Mouse (Mus musculus): ENCODE data around the gene Kyat3. TPM values are rescaled to one million over a fixed set of nuclear protein-coding genes. Genes with fewer than 3 reads are reported as not detected.
"Not testable (repeated sequence)": the region's sequence is repeated elsewhere in the genome, so short reads cannot be mapped to it uniquely, and the experiment has no call there.

Kyat3 gene
- total RNA-seq (2014; fragmentation: Nextera tagmentation), result 6.1 and 13.5 TPM in 2 replicates
- total RNA-seq (2017), result 11.6 and 15.1 TPM in 2 replicates

DNA sequence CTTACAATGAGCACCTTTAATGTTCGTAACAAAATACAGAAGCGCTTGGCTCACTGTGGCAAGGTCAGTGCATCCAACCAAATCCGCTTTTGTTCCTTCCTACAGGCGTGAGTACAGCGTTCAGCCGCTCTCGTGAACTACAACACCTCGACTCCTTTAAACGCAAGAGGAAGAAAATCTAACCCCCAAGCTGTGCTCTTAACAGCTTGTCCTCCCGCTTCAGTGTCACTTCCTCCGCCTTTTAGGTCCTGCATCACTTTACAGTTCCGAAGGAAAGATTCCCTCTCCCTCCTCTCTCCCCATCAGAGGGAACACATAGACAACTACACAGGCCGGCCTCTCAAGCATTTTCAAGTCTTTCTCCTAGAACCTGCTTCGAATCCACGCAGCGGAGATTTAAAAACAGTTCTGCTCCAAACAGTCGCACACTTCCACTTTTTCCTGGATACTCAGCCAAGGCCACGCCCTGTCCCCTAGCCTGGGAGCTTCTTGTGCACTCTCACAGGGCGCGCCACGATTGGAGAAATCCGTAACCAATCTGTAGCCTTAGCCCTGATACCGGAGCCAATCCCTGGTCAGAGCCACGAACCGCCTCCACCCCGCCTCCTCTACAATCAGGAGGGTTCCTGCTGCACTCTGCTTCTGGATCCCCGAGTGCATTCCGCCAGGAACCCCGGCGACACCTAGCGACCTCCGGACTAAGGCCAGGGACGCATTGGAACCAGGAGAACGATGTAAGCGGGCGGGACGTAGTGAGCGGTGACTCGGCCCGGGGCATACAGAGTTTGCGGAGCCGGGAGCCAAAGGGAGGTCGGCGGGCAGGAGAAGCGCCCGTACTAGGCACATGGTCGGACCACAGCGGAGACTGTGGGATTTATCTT lies at the start of gene Kyat3:
Kyat3 (plus strand) TSS at position 610 of the 881 bp plus-strand sequence.
- peak; percentile 98 for ATAC-seq (replicated peaks; ENCODE audit: low FRiP score, low TSS enrichment, poor library complexity, severe bottlenecking)

DNA sequence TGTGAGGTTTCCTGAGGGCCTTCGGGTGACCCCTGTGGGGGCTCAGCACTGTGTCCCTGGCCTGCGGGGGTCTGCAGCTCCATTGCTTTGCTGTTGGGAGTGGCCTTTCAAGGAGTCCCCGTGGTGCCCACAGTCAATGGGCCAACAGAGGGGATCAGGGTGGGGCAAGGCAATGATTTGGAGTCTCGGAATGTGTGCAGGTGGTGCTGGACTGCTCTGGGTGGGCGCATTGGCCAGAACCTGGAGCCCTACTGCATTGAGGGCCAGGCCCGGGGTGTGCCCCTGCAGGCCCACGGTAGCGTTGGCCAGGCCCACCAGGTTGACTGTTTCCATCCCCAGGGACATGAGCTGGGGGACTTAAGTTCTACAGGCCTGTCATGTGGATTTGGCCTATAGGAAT lies 36.1 kb upstream of the Kyat3 start:
- ATAC-seq (replicated peaks; ENCODE audit: low FRiP score, low TSS enrichment, poor library complexity, severe bottlenecking), result no peak

DNA sequence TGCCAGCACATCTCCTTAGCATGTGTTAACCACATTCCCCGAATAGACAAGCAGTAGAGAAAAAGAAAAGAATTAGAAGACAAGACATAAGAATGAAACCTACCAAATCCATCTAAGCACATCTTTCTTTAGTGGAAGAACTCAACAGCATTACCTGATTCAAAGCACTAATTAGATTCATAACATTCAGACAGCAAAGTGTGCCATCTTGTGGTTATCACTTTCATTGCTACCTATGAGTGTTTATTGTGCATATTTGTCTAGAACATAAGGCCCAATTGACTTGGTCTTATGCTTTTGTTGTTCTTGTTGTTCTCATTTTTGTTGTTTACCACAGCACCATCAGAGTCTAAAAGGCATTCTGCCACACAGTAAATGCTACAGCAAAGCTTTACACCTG lies 26.2 kb upstream of the Kyat3 start:
- 0 out of 2 replicates have a peak, but pooled peaks have one; percentile 50 for ATAC-seq (replicated peaks; ENCODE audit: low FRiP score, low TSS enrichment, poor library complexity, severe bottlenecking)

GRCm38 (mm10) chr3:142687939-142688338 lies 12.9 kb upstream of the Kyat3 start:
- peak; percentile 44 for ATAC-seq (replicated peaks; ENCODE audit: low FRiP score, low TSS enrichment, poor library complexity, severe bottlenecking)

DNA sequence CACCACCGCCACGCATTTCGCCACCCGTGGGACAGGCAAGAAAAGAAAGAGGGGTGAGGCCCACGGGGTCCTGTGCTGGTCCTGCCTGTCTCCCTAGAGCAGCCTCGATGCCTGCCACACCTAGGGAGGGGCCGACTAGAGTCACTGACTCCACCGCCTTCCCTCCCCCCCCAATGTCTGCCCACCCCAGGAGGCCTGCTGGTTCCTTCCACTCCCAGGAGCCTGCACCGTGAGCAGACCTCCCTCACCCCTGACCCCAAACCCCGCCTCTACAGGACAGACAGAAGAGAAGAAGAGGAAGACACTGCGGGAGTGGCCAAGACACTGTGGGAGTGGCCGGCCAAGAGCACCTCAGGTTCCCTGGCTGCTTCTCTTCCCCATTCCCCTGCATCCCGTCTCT lies 12.5 kb upstream of the Kyat3 start:
- peak; percentile 67 for ATAC-seq (replicated peaks; ENCODE audit: low FRiP score, low TSS enrichment, poor library complexity, severe bottlenecking)

GRCm38 (mm10) chr3:142696517-142696916 lies 4.3 kb upstream of the Kyat3 start:
- ATAC-seq (replicated peaks; ENCODE audit: low FRiP score, low TSS enrichment, poor library complexity, severe bottlenecking), result no peak

DNA sequence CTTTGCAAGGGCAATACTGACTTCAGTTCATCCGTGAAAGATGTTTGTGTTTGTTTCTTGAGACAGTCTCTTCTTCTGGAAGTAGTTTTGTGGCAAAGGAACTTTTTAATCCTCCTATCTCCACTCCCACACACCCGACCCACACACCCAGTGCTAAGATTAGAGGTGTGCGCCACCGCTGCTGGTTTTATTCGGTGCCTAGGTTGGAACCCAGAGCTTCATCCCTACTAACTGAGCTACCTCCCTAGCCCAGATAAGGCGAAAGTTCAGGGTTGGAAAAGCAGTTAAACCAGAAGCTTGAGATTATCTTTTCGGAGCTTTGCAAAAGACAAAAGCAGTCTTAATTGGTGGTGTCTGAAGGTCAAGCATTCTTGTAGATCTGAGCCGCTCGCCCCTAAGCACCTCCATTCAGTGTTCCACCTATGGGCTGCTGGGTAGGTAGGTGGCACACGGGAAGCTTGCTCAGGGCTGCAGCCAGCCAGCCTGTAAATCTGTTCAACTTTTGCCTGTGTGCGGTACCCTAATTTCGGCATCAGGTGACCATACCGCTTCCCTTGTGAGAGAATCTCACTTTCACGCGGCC lies 647 bp downstream of the Kyat3 start:
- peak; percentile 68 for ATAC-seq (replicated peaks; ENCODE audit: low FRiP score, low TSS enrichment, poor library complexity, severe bottlenecking)

- no peak for ATAC-seq (replicated peaks; ENCODE audit: low FRiP score, low TSS enrichment, poor library complexity, severe bottlenecking)
Measured at GRCm38 (mm10) chr3:142706581-142707444, 6.0 kb downstream of the Kyat3 start.

- ATAC-seq (replicated peaks; ENCODE audit: low FRiP score, low TSS enrichment, poor library complexity, severe bottlenecking), result peak; percentile 37
Measured at GRCm38 (mm10) chr3:142708181-142708848, 7.5 kb downstream of the Kyat3 start.

- peak; percentile 72 for ATAC-seq (replicated peaks; ENCODE audit: low FRiP score, low TSS enrichment, poor library complexity, severe bottlenecking)
Measured at GRCm38 (mm10) chr3:142708849-142709419, 8.1 kb downstream of the Kyat3 start.

- peak; percentile 91 for ATAC-seq (replicated peaks; ENCODE audit: low FRiP score, low TSS enrichment, poor library complexity, severe bottlenecking)
Measured at GRCm38 (mm10) chr3:142710360-142711007, 9.6 kb downstream of the Kyat3 start.

- ATAC-seq (replicated peaks; ENCODE audit: low FRiP score, low TSS enrichment, poor library complexity, severe bottlenecking), result no peak
Measured at GRCm38 (mm10) chr3:142711372-142711771, 10.5 kb downstream of the Kyat3 start.

DNA sequence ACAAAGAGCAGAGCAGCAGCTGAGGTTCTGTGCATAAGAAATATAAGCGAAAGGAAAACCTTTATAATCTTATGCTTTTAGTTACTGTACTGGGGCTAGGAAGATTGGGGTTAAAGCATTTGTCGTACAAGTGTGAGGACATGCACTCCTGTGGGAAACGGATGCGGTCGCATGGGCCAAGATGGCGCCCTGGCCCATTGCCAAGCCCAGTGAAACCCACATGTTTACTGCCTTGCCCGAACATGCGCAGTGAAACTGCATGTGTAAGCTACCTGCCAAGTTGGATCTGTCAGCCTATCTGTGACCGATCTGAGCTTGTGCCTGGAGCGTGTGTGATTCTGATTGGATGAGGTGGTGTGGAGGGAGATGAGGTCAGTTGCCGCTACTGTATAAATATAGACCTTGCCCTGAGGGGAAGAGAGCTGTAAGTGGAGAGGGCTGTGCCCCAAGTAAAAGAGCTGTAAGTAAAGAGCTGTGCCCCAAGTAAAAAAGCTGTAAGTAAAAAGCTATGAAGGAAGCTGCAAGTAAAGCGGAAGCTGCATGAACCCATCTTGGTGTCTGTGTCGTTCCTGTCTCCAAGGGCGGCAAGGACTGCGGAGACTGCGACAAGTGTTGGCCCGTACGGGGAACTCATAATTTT lies 11.7 kb downstream of the Kyat3 start:
- ATAC-seq (replicated peaks; ENCODE audit: low FRiP score, low TSS enrichment, poor library complexity, severe bottlenecking), result not testable (repeated sequence)

DNA sequence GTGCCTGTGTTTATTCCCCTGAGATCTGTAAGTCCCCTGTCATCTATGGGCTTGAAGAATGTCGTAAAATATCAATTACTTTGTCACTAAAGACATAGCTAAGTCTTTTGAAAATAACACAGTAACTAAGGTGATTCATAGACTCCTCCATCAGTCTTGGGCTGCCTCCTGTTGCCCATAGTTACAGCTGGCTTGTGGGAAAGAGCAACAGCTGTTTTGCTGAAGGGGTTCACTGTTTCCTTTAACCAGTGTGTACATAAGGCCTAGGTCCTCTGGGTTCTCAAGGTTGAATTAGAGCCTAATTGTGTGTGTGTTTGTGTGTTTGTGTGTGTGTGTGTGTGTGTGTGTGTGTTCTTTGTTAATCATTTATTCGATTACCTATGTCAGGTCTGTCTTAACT lies 24.6 kb downstream of the Kyat3 start:
- no peak for ATAC-seq (replicated peaks; ENCODE audit: low FRiP score, low TSS enrichment, poor library complexity, severe bottlenecking)

DNA sequence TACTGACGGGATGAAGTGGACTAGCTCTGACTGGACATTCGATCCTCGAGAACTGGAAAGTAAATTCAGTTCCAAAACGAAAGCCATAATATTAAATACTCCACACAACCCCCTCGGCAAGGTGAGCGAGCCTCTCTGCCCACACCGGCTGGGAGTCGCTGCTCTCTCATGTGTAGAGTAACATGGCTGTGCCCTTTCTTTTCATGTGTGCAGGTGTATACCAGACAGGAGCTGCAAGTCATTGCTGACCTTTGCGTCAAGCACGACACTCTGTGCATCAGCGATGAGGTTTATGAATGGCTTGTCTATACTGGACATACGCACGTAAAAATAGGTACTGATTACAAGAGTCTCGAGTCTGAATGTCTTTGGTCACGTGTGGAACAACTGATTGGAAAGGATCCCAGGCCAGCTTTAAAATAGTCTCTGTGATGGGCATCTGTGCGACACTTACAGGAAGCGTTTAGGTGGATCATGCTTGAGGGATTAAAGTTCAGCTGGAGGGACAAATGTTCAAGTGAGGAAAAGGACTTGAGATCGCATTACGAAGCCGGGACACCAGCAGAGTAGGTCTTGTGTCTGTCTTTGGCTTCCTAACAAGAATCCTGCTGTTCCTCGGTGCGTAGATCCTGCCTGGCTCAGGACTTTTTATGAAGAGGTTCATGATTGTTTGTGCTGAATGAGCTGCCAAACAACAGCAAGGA lies 25.3 kb downstream of the Kyat3 start:
- ATAC-seq (replicated peaks; ENCODE audit: low FRiP score, low TSS enrichment, poor library complexity, severe bottlenecking), result no peak

DNA sequence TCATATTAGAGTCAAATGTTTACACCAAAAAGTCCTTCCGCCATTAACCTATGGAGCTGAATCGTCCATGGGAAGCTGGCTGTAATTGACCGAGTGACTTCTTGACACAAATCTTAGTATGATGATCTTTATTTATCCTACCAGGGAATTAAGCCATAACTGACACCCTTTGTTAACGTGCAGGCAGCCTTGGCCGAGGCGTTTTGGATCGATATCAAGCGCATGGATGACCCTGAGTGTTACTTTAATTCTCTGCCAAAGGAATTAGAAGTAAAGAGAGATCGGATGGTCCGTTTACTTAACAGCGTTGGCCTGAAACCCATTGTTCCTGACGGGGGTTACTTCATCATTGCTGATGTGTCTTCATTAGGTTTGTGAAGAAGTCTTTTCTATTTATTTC lies 33.4 kb downstream of the Kyat3 start:
- no peak for ATAC-seq (replicated peaks; ENCODE audit: low FRiP score, low TSS enrichment, poor library complexity, severe bottlenecking)

GRCm38 (mm10) chr3:142740896-142741295 lies 40.0 kb downstream of the Kyat3 start:
- ATAC-seq (replicated peaks; ENCODE audit: low FRiP score, low TSS enrichment, poor library complexity, severe bottlenecking), result no peak

Data from megakaryocyte-erythroid progenitor cell, adult 5-6 weeks (primary cell).